Mouse (Mus musculus): ENCODE measurements around the gene Zbtb21. TPM values are rescaled to one million over a fixed set of nuclear protein-coding genes. Genes with fewer than 3 reads are reported as not detected.

Zbtb21 gene
- polyA plus RNA-seq, 1 experiment = 17.3 TPM

GRCm38 (mm10) chr16:97905449-97905991 is 56.9 kb downstream of the Zbtb21 start:
- H3K4me3 ChIP-seq (ENCODE audit: insufficient read depth, low read length) = no peak overlapping the region
- peaks cover 1% of the 10 kb centered on the region; the same call in 1 of the 2 replicates for H3K4me1 ChIP-seq (ENCODE audit: control insufficient read depth, insufficient read depth, low read length)
- no peak for TF ChIP-seq CTCF (IDR thresholded peaks at IDR 0.05; ENCODE audit: extremely low read depth, insufficient read depth, low read length)
- no peak for TF ChIP-seq POLR2A (IDR thresholded peaks at IDR 0.05; ENCODE audit: extremely low read depth, insufficient read depth, low read length)
- no peak overlapping the region for H3K27ac ChIP-seq (ENCODE audit: insufficient read depth, low read length)

- Histone ChIP-seq H3K4me1 (ENCODE audit: control insufficient read depth, insufficient read depth, low read length) (peaks cover 1% of the 10 kb centered on the region; the same call in 1 of the 2 replicates), H3K4me3 (ENCODE audit: insufficient read depth, low read length) (no peak overlapping the region), H3K27ac (ENCODE audit: insufficient read depth, low read length) (no peak overlapping the region)
- TF ChIP-seq POLR2A (IDR thresholded peaks at IDR 0.05; ENCODE audit: extremely low read depth, insufficient read depth, low read length) = no peak
- TF ChIP-seq CTCF (IDR thresholded peaks at IDR 0.05; ENCODE audit: extremely low read depth, insufficient read depth, low read length) = no peak
Measured at GRCm38 (mm10) chr16:97904035-97904434, 58.4 kb downstream of the Zbtb21 start.

- Histone ChIP-seq H3K27ac (ENCODE audit: insufficient read depth, low read length) (no peak overlapping the region), H3K4me1 (ENCODE audit: control insufficient read depth, insufficient read depth, low read length) (no peaks in the 10 kb centered on the region; the same call in 1 of the 2 replicates), H3K4me3 (ENCODE audit: insufficient read depth, low read length) (no peak overlapping the region)
- TF ChIP-seq CTCF (IDR thresholded peaks at IDR 0.05; ENCODE audit: extremely low read depth, insufficient read depth, low read length) (no peak), POLR2A (IDR thresholded peaks at IDR 0.05; ENCODE audit: extremely low read depth, insufficient read depth, low read length) (no peak)
Measured at GRCm38 (mm10) chr16:97897346-97898024, 64.9 kb downstream of the Zbtb21 start.

Other genes with a start within 250 kb of the Zbtb21 start
- gene Ripk4, start 198.8 kb downstream of the Zbtb21 start, polyA plus RNA-seq (2012; rRNA removed) = 0.15 and 0.25 TPM in 2 replicates
- gene Prdm15, start 110.8 kb downstream of the Zbtb21 start, polyA plus RNA-seq (2012; rRNA removed) = 17.4 and 19.5 TPM in 2 replicates
- gene C2cd2, start within 50 bp of the Zbtb21 start, polyA plus RNA-seq (2012; rRNA removed) = 10.0 and 10.4 TPM in 2 replicates
- gene B230307C23Rik, start 34.7 kb upstream of the Zbtb21 start, polyA plus RNA-seq (2012; rRNA removed) = 20.5 and 22.8 TPM in 2 replicates
- gene A630089N07Rik, start 119.8 kb upstream of the Zbtb21 start, polyA plus RNA-seq (2012; rRNA removed) = 3.2 and 4.6 TPM in 2 replicates